Mouse (Mus musculus): ENCODE measurements around the gene Hsd17b1. TPM values are rescaled to one million over a fixed set of nuclear protein-coding genes. Genes with fewer than 3 reads are reported as not detected.

Gene Hsd17b1
- total and polyA plus RNA-seq, 3 experiments, result not detected

- TF ChIP-seq NRF1 (IDR thresholded peaks at IDR 0.05; ENCODE audit: insufficient read depth, low read depth, low read length, poor library complexity, severe bottlenecking), result peak; percentile 46; the same call in 1 of the 2 replicates
- peak; percentile 91 for TF ChIP-seq ELF1 (IDR thresholded peaks at IDR 0.05; ENCODE audit: low read depth, low read length)
- TF ChIP-seq MAX (IDR thresholded peaks at IDR 0.05; ENCODE audit: low read length), result peak; percentile 51; the same call in 1 of the 2 replicates
- TF ChIP-seq EP300 (IDR thresholded peaks at IDR 0.05; ENCODE audit: low read depth in 1 of 2, low read length in 2 of 2), result peak in 1 of 2 experiments; percentile 43; a peak in 2 of 4 replicates
- TF ChIP-seq TCF12 (IDR thresholded peaks at IDR 0.05; ENCODE audit: low read depth, low read length), result peak; percentile 64
- peak; percentile 90 to 95 for TF ChIP-seq POLR2A (IDR thresholded peaks at IDR 0.05; ENCODE audit: control insufficient read depth in 1 of 2, insufficient read depth in 1 of 2, low read depth in 1 of 2, low read length in 2 of 2, poor library complexity in 1 of 2)
- TF ChIP-seq ZMIZ1 (IDR thresholded peaks at IDR 0.05; ENCODE audit: low read depth, low read length), result peak; percentile 79
- TF ChIP-seq ZNF384 (IDR thresholded peaks at IDR 0.05; ENCODE audit: low read depth, low read length), result no peak
- TF ChIP-seq HCFC1 (IDR thresholded peaks at IDR 0.05; ENCODE audit: low read depth, low read length), result peak; percentile 92
- peak; percentile 98 for TF ChIP-seq SIN3A (IDR thresholded peaks at IDR 0.05; ENCODE audit: low read length)
- TF ChIP-seq TAL1 (IDR thresholded peaks at IDR 0.05; ENCODE audit: low read length), result no peak
- 0 out of 2 replicates have a peak, but pooled peaks have one; percentile 19 for TF ChIP-seq GATA1 (IDR thresholded peaks at IDR 0.05; ENCODE audit: low read depth, low read length)
- TF ChIP-seq BHLHE40 (IDR thresholded peaks at IDR 0.05; ENCODE audit: borderline replicate concordance, low read depth, low read length), result no peak
- peak; percentile 76; the same call in 1 of the 2 replicates for TF ChIP-seq MAZ (IDR thresholded peaks at IDR 0.05; ENCODE audit: low read depth, low read length)
- no peak for TF ChIP-seq RCOR1 (IDR thresholded peaks at IDR 0.05; ENCODE audit: low read depth, low read length)
- peak; percentile 54 for TF ChIP-seq SMC3 (IDR thresholded peaks at IDR 0.05; ENCODE audit: low read depth, low read length)
- TF ChIP-seq JUND (IDR thresholded peaks at IDR 0.05; ENCODE audit: low read depth, low read length), result no peak
- TF ChIP-seq CTCF (IDR thresholded peaks at IDR 0.05 in 2 of 3, conservative IDR thresholded peaks at IDR 0.05 in 1 of 3; ENCODE audit: control insufficient read depth in 1 of 3, insufficient read depth in 1 of 3, low read depth in 2 of 3, low read length in 3 of 3, poor library complexity in 1 of 3, severe bottlenecking in 1 of 3), result peak; percentile 30 to 78 (median 42)
- TF ChIP-seq USF1 (IDR thresholded peaks at IDR 0.05; ENCODE audit: low read depth, low read length), result peak; percentile 37; the same call in 1 of the 2 replicates
- no peak for TF ChIP-seq MYB (IDR thresholded peaks at IDR 0.05; ENCODE audit: low read depth, low read length)
Measured at GRCm38 (mm10) chr11:101082208-101083082, 4.2 kb downstream of the Hsd17b1 start, which contains the start of gene Coasy (continued).

GRCm38 (mm10) chr11:101083083-101083697 is 5.0 kb downstream of the Hsd17b1 start:
- DNase-seq (ENCODE audit: low read depth, low spot score), result no peak
- no peaks in the 10 kb centered on the region for H3K9me3 ChIP-seq (replicated peaks; ENCODE audit: insufficient read depth, low read length)
- TF ChIP-seq TCF12 (IDR thresholded peaks at IDR 0.05; ENCODE audit: low read depth, low read length) (no peak), RCOR1 (IDR thresholded peaks at IDR 0.05; ENCODE audit: low read depth, low read length) (no peak), ETS1 (IDR thresholded peaks at IDR 0.05; ENCODE audit: low read depth, low read length) (no peak), MEF2A (IDR thresholded peaks at IDR 0.05; ENCODE audit: extremely low read depth, insufficient replicate concordance, low read depth, low read length, poor library complexity, severe bottlenecking) (no peak), GABPA (IDR thresholded peaks at IDR 0.05; ENCODE audit: low read depth, low read length) (no peak), SMC3 (IDR thresholded peaks at IDR 0.05; ENCODE audit: low read depth, low read length) (no peak), E2F4 (IDR thresholded peaks at IDR 0.05; ENCODE audit: borderline replicate concordance, low read depth, low read length) (no peak), NRF1 (IDR thresholded peaks at IDR 0.05; ENCODE audit: insufficient read depth, low read depth, low read length, poor library complexity, severe bottlenecking) (no peak), USF1 (IDR thresholded peaks at IDR 0.05; ENCODE audit: low read depth, low read length) (no peak), MAFK (IDR thresholded peaks at IDR 0.05; ENCODE audit: borderline replicate concordance, low read depth, low read length) (no peak), USF2 (IDR thresholded peaks at IDR 0.05; ENCODE audit: borderline replicate concordance in 1 of 2, insufficient read depth in 1 of 2, low read depth in 1 of 2, low read length in 2 of 2) (no peak), ZMIZ1 (IDR thresholded peaks at IDR 0.05; ENCODE audit: low read depth, low read length) (no peak), SIN3A (IDR thresholded peaks at IDR 0.05; ENCODE audit: low read length) (no peak), RAD21 (IDR thresholded peaks at IDR 0.05; ENCODE audit: low read depth, low read length) (no peak), UBTF (IDR thresholded peaks at IDR 0.05; ENCODE audit: borderline replicate concordance, insufficient read depth, low read depth, low read length) (no peak), MAX (IDR thresholded peaks at IDR 0.05; ENCODE audit: low read length) (no peak), EP300 (IDR thresholded peaks at IDR 0.05; ENCODE audit: low read depth in 1 of 2, low read length in 2 of 2) (no peak), POLR2AphosphoS2 (IDR thresholded peaks at IDR 0.05; ENCODE audit: low read length) (no peak), ELF1 (IDR thresholded peaks at IDR 0.05; ENCODE audit: low read depth, low read length) (no peak)
- H3K27me3 ChIP-seq (ENCODE audit: control insufficient read depth in 1 of 2, insufficient read depth in 2 of 2, low read length in 2 of 2), result no peaks in the 10 kb centered on the region
- peaks cover 22% of the 10 kb centered on the region for H3K79me2 ChIP-seq (ENCODE audit: control insufficient read depth, insufficient read depth, low read length, poor library complexity)
- peaks cover 6 to 24% of the 10 kb centered on the region in 2 experiments for H3K4me1 ChIP-seq (ENCODE audit: control insufficient read depth in 1 of 2, insufficient read depth in 2 of 2, low read length in 2 of 2)
- H3K4me3 ChIP-seq (ENCODE audit: control insufficient read depth in 1 of 2, insufficient read depth in 1 of 2, low read depth in 2 of 2, low read length in 2 of 2), result peak overlapping the region; percentile 77 to 82
- peak overlapping the region; percentile 90 for H3K9ac ChIP-seq (ENCODE audit: control insufficient read depth, low read depth, low read length, poor library complexity, severe bottlenecking)
- peaks cover 0 to 18% of the 10 kb centered on the region in 2 experiments; a peak in 2 of 4 replicates for H3K36me3 ChIP-seq (ENCODE audit: control insufficient read depth in 1 of 2, insufficient read depth in 2 of 2, low read length in 2 of 2)
- H3K27ac ChIP-seq (ENCODE audit: control insufficient read depth, low read depth, low read length), result peak overlapping the region; percentile 87

All from MEL (cell line).